Mouse (Mus musculus): ENCODE data around the gene Arhgap32. TPM values are rescaled to one million over a fixed set of nuclear protein-coding genes. Genes with fewer than 3 reads are reported as not detected.

Gene Arhgap32
- polyA plus RNA-seq, 1 experiment from 2014 or later = 8.8 TPM

GRCm38 (mm10) chr9:32253721-32254120 is 137.8 kb downstream of the Arhgap32 start:
- TF ChIP-seq CTCF (IDR thresholded peaks at IDR 0.05; ENCODE audit: low read depth) = no peak
- TF ChIP-seq EP300 (optimal IDR thresholded peaks at IDR 0.05) = no peak
- 80% methylated on average over 4 of the region's 4 CpGs for WGBS
- Histone ChIP-seq H3K27ac (replicated peaks) (no peak overlapping the region), H3K27me3 (ENCODE audit: control insufficient read depth, insufficient read depth, low read length) (no peaks in the 10 kb centered on the region), H3K4me2 (replicated peaks; ENCODE audit: low read depth) (no peak overlapping the region), H3K9ac (ENCODE audit: low read length) (no peak overlapping the region), H3K9me3 (ENCODE audit: control insufficient read depth, low read length) (no peaks in the 10 kb centered on the region), H3K4me3 (ENCODE audit: low read depth, low read length) (no peak overlapping the region), H3K36me3 (ENCODE audit: control insufficient read depth, insufficient read depth, low read length) (peaks cover 33% of the 10 kb centered on the region), H3K4me1 (replicated peaks; ENCODE audit: control insufficient read depth, insufficient read depth) (no peaks in the 10 kb centered on the region)
- DNase-seq (ENCODE audit: low spot score) (no peak), ATAC-seq (ENCODE audit: low FRiP score, low TSS enrichment) (no peak)

- 88% methylated on average over 8 of the region's 8 CpGs for WGBS
- no peak overlapping the region for H3K9ac ChIP-seq (ENCODE audit: low read length)
- DNase-seq (ENCODE audit: low spot score) (no peak), ATAC-seq (ENCODE audit: low FRiP score, low TSS enrichment) (no peak)
- peaks cover 48% of the 10 kb centered on the region for H3K36me3 ChIP-seq (ENCODE audit: control insufficient read depth, insufficient read depth, low read length)
- no peaks in the 10 kb centered on the region for H3K4me1 ChIP-seq (replicated peaks; ENCODE audit: control insufficient read depth, insufficient read depth)
- no peaks in the 10 kb centered on the region for H3K27me3 ChIP-seq (ENCODE audit: control insufficient read depth, insufficient read depth, low read length)
- TF ChIP-seq CTCF (IDR thresholded peaks at IDR 0.05; ENCODE audit: low read depth) = no peak
- no peak for TF ChIP-seq EP300 (optimal IDR thresholded peaks at IDR 0.05)
- H3K4me3 ChIP-seq (ENCODE audit: low read depth, low read length) = no peak overlapping the region
- no peaks in the 10 kb centered on the region for H3K9me3 ChIP-seq (ENCODE audit: control insufficient read depth, low read length)
- H3K4me2 ChIP-seq (replicated peaks; ENCODE audit: low read depth) = no peak overlapping the region
- no peak overlapping the region for H3K27ac ChIP-seq (replicated peaks)
Observed at GRCm38 (mm10) chr9:32257365-32257764, 141.4 kb downstream of the Arhgap32 start.

GRCm38 (mm10) chr9:32257882-32258281 is 141.9 kb downstream of the Arhgap32 start:
- Histone ChIP-seq H3K9me3 (ENCODE audit: control insufficient read depth, low read length) (no peaks in the 10 kb centered on the region), H3K9ac (ENCODE audit: low read length) (no peak overlapping the region), H3K36me3 (ENCODE audit: control insufficient read depth, insufficient read depth, low read length) (peaks cover 48% of the 10 kb centered on the region), H3K4me1 (replicated peaks; ENCODE audit: control insufficient read depth, insufficient read depth) (no peaks in the 10 kb centered on the region), H3K4me2 (replicated peaks; ENCODE audit: low read depth) (no peak overlapping the region), H3K27me3 (ENCODE audit: control insufficient read depth, insufficient read depth, low read length) (no peaks in the 10 kb centered on the region), H3K4me3 (ENCODE audit: low read depth, low read length) (no peak overlapping the region), H3K27ac (replicated peaks) (no peak overlapping the region)
- 77% methylated on average over 2 of the region's 2 CpGs for WGBS
- ATAC-seq (ENCODE audit: low FRiP score, low TSS enrichment) (no peak), DNase-seq (ENCODE audit: low spot score) (no peak)
- no peak for TF ChIP-seq EP300 (optimal IDR thresholded peaks at IDR 0.05)
- no peak for TF ChIP-seq CTCF (IDR thresholded peaks at IDR 0.05; ENCODE audit: low read depth)

- ATAC-seq (ENCODE audit: low FRiP score, low TSS enrichment) (peak; percentile 47; the same call in 1 of the 2 replicates), DNase-seq (ENCODE audit: low spot score) (peak; percentile 66)
- 12% methylated on average over 5 of the region's 5 CpGs for WGBS
- Histone ChIP-seq H3K4me3 (ENCODE audit: low read depth, low read length) (no peak overlapping the region), H3K4me1 (replicated peaks; ENCODE audit: control insufficient read depth, insufficient read depth) (no peaks in the 10 kb centered on the region), H3K4me2 (replicated peaks; ENCODE audit: low read depth) (no peak overlapping the region), H3K9ac (ENCODE audit: low read length) (no peak overlapping the region), H3K27ac (replicated peaks) (no peak overlapping the region), H3K9me3 (ENCODE audit: control insufficient read depth, low read length) (no peaks in the 10 kb centered on the region), H3K27me3 (ENCODE audit: control insufficient read depth, insufficient read depth, low read length) (no peaks in the 10 kb centered on the region), H3K36me3 (ENCODE audit: control insufficient read depth, insufficient read depth, low read length) (no peaks in the 10 kb centered on the region)
- TF ChIP-seq EP300 (optimal IDR thresholded peaks at IDR 0.05) (no peak), CTCF (IDR thresholded peaks at IDR 0.05; ENCODE audit: low read depth) (peak; percentile 87)
Observed at GRCm38 (mm10) chr9:32271896-32272444, 156.0 kb downstream of the Arhgap32 start.

GRCm38 (mm10) chr9:32278052-32278451 is 162.1 kb downstream of the Arhgap32 start:
- TF ChIP-seq CTCF (IDR thresholded peaks at IDR 0.05; ENCODE audit: low read depth) = no peak
- TF ChIP-seq EP300 (optimal IDR thresholded peaks at IDR 0.05) = no peak
- 89% methylated on average over 5 of the region's 5 CpGs for WGBS

GRCm38 (mm10) chr9:32279789-32280188 is 163.9 kb downstream of the Arhgap32 start:
- H3K36me3 ChIP-seq (ENCODE audit: control insufficient read depth, insufficient read depth, low read length) = no peaks in the 10 kb centered on the region
- no peak overlapping the region for H3K4me2 ChIP-seq (replicated peaks; ENCODE audit: low read depth)
- H3K9me3 ChIP-seq (ENCODE audit: control insufficient read depth, low read length) = no peaks in the 10 kb centered on the region
- no peak for TF ChIP-seq CTCF (IDR thresholded peaks at IDR 0.05; ENCODE audit: low read depth)
- TF ChIP-seq EP300 (optimal IDR thresholded peaks at IDR 0.05) = no peak
- H3K4me3 ChIP-seq (ENCODE audit: low read depth, low read length) = no peak overlapping the region
- 58% methylated on average over 3 of the region's 3 CpGs for WGBS
- no peak for ATAC-seq (ENCODE audit: low FRiP score, low TSS enrichment)
- no peaks in the 10 kb centered on the region for H3K4me1 ChIP-seq (replicated peaks; ENCODE audit: control insufficient read depth, insufficient read depth)
- no peaks in the 10 kb centered on the region for H3K27me3 ChIP-seq (ENCODE audit: control insufficient read depth, insufficient read depth, low read length)
- H3K9ac ChIP-seq (ENCODE audit: low read length) = no peak overlapping the region
- H3K27ac ChIP-seq (replicated peaks) = no peak overlapping the region
- DNase-seq (ENCODE audit: low spot score) = no peak

More at GRCm38 (mm10) chr9:32278052-32278451, 162.1 kb downstream of the Arhgap32 start:
- no peaks in the 10 kb centered on the region for H3K9me3 ChIP-seq (ENCODE audit: control insufficient read depth, low read length)
- H3K4me3 ChIP-seq (ENCODE audit: low read depth, low read length) = no peak overlapping the region
- H3K27me3 ChIP-seq (ENCODE audit: control insufficient read depth, insufficient read depth, low read length) = no peaks in the 10 kb centered on the region
- no peak overlapping the region for H3K9ac ChIP-seq (ENCODE audit: low read length)
- DNase-seq (ENCODE audit: low spot score) (no peak), ATAC-seq (ENCODE audit: low FRiP score, low TSS enrichment) (no peak)
- no peak overlapping the region for H3K4me2 ChIP-seq (replicated peaks; ENCODE audit: low read depth)
- no peaks in the 10 kb centered on the region for H3K36me3 ChIP-seq (ENCODE audit: control insufficient read depth, insufficient read depth, low read length)
- H3K4me1 ChIP-seq (replicated peaks; ENCODE audit: control insufficient read depth, insufficient read depth) = no peaks in the 10 kb centered on the region
- H3K27ac ChIP-seq (replicated peaks) = no peak overlapping the region
